Mouse (Mus musculus) spleen, embryonic (tissue): ENCODE results near the gene Samd15.

Source experiments
- CTCF ChIA-PET: fragments of 350-600 bp; sonication (Branson Sonifier 250); formaldehyde crosslinking; loops from one replicate; lab custom pipeline; 2022; lab: Charles Lee

Samd15 gene

DNA sequence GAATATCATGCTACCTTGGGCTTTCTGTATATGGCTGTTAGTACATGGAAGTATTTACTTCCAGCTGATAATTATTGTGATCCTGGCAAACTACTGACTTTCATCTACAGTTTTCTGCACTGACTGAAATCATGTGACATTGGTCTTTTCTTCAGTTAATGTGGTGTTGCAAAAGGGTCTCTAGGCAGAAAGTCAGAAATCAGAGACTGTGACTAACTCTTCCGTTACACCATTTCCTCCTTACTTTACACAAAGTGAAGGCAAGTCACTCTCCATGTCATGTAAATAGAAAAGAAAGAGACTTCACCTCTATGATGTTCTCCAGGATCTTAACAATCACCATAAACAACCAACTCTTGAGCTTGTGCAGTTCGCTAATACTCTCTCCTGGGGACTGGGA is 30.1 kb downstream of the Samd15 start:
- CTCF ChIA-PET: no interaction called here

GRCm38 (mm10) chr12:87230379-87230895 is 30.9 kb downstream of the Samd15 start:
- CTCF ChIA-PET: no interaction called here

- CTCF ChIA-PET: no interaction called here
Observed at GRCm38 (mm10) chr12:87236882-87237483, 37.5 kb downstream of the Samd15 start.

DNA sequence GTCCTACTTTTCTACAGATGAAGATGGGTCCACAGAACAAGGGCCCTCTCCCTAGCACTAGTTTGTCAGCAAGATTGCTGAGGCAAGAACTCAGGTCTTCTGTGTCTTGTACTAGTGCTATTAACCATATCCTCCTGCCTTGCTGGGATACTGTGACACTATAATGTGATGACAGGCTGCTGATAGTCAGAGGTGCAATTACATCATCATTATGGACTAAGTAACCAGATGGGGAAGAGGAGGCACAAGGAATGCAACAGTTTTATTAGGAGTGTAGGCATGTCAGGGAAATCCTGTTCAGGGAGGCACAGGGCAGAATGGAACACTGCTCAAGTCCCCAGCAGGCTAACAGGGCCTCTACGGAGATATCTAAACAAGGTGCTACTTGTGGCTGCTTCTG is 39.1 kb downstream of the Samd15 start, which contains the start of gene Noxred1:
TSS of gene Noxred1 (minus strand) at position 101 of the 400 bp plus-strand sequence.
- CTCF ChIA-PET: no interaction called here

- CTCF ChIA-PET: no interaction called here
Observed at GRCm38 (mm10) chr12:87250161-87250560, 50.6 kb downstream of the Samd15 start.

- CTCF ChIA-PET: no interaction called here
Observed at GRCm38 (mm10) chr12:87253878-87254277, 54.4 kb downstream of the Samd15 start.

- CTCF ChIA-PET: no interaction called here
Observed at GRCm38 (mm10) chr12:87256629-87257028, 57.1 kb downstream of the Samd15 start.

DNA sequence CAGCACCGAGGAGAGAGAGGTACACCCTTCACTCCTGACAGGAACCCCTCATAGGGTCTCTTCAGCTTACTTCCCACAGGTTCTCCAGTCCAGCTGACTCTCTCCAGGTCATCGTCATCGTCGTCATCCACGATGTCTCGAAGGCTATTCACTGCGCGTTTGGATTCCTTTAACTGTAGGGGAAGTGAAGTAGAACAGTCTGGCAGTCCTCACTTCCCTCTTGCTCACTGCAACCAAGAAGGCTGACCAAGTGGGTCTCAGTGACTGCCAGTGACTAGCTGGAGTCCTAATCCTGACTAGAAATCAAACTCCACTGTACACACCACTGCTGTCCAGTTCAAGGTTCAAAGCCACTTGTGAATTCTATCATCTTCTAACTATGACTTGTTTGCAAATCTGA is 61.0 kb downstream of the Samd15 start:
- CTCF ChIA-PET: interaction anchor here (0.7 kb wide), 1 partner anchor 27 kb away, joined by 15 read pairs; no protein-coding TSS in a partner anchor
